Mouse (Mus musculus) adrenal gland, adult (tissue): ENCODE measurements at regions not wholly inside any gene's neighbourhood (a gene's known extent, or its start where the extent isn't known, plus 50 kb on each side); places are given as distances from the start of the nearest gene placed in this dataset.
A peak's percentile ranks its signal among the peaks of the same experiment; 100 is the strongest.

ENCODE experiments used
- DNase-seq, 2 experiments: peaks; one replicate each; pipeline ENCODE4 v3.0.0; 2022 to 2023; ENCODE audit warnings: low spot score in 1 of 2; ENCODE audit not compliant: inconsistent age in 2 of 2

- no peak for DNase-seq
These were observed 216.3 kb upstream of the Onecut1 start for GRCm38 (mm10) chr9:74645394-74645793.

DNA sequence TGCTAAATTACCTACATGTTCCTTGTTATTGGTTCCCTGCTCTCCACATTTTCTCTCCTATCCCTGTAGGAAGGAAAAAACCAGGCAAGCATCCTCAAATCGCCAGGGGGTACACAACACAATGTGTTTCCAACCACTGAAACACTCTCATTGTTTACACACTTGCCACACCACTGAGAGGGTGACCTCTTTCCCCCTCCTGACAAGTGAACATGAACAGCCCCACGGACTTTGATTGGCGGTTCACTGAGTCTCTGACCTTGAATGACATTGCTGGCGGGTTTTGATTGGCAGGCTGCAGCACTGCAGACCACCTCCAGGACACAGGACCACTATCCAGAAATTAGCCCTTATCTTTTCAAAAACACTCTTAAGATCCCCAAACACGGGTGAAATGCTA lies 211.7 kb upstream of the Onecut1 start:
- DNase-seq: no peak

GRCm38 (mm10) chr9:74655956-74656355 lies 205.8 kb upstream of the Onecut1 start:
- DNase-seq: no peak

DNA sequence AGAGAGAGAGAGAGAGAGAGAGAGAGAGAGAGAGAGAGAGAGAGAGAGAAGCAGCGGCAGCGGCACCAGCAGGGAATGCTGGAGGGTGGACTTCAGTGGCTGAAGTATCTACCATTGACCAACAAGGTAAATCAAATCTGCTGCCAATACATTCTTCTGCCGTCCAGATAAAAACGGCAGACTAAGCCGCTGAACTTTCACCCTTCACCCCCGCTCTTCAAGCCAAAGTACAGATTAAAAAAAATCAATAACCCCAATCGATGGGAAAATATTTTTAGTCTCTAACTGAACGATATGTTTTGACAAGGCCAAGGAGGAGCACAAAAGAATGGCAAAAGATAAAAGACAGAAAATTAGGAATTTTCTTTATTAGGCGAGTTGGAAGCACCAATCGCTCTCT lies 205.3 kb upstream of the Onecut1 start:
- no peak for DNase-seq

DNA sequence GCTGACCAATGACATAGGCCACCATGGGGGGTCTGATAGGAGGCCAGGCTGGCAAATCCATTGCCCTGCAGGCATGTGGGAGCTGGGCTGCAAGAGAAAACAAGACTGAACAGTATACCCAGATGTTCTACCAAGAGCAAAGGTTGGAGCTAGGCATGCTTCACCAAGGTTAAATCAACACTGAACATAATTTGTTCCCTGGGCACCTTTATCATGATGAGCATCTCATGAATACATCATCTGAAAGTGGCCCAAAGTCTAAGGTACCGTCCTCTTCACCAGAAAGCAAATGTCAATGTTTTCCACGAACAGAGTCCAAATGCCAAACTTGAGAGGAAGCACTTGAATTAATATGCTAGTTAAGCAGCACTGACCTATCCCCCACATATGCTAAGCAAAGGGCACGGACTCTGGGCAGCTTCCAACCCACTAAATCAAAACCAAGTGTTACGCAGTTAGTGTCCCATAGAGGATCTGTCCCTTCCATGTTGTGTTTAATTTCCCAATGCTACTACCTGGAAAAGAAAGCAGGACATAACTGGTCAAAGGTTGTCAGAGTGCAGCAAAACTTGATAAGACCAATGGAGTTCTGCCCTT lies 190.3 kb upstream of the Onecut1 start:
- DNase-seq: peak in 1 of 2 experiments; percentile 22

DNA sequence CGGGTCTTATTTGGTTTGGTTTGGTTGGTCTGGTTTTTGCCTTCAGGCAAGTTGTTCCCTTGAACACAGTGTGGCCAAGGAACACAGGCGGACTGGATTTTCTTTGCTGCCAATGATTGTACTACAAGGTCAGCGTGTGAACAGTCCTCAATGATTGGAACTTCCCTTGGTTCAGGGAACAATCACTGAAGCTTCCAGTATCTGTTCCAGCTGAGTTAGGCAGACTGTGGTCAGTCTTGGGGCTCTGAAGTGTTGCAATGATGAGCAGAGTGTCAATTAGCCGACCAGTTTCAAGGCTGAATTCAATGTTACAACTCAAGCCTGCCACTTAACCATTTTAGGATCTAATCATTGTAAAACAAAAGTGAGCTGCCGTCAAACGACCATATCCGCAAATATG lies 189.5 kb upstream of the Onecut1 start:
- DNase-seq: no peak

DNA sequence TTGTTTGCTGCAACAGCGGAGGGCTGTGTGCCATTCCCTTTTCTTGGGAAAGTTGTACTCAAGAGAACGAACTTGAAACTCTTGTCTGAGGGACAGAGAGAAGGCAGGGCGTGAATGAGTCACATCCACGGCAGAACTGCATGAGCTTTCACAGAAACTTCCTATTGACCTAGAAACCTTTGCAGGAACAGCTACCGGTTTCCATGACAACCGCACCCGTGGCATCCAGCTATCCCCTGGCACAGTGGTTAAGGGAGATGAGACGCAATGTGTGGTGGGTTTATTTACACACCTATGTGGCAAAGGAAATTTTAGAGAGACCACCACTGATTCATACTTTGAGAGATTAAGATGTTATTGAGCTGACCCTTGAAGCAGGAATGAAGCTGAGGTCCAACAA lies 163.5 kb upstream of the Onecut1 start:
- DNase-seq: no peak

GRCm38 (mm10) chr9:74705698-74706097 lies 156.0 kb upstream of the Onecut1 start:
- no peak for DNase-seq

DNA sequence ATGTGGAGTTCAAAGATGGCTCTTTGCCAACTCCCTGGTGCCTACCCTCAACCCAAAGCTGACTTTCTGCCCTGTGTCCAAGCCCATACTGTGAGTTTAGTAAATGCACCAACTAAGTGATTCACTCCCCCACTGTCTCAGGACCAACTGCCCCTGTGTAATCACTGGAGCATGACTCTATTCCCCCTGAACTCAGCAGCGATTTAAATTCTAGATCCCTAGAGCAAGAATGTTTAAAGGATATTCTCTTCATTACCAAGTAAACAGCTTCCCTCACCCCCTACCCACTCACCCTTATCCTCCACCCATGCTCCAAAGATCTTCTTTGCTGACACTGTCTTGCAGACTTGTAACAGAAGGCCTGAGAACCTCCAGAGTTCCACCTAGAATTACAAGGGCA lies 154.1 kb upstream of the Onecut1 start:
- DNase-seq: no peak

DNA sequence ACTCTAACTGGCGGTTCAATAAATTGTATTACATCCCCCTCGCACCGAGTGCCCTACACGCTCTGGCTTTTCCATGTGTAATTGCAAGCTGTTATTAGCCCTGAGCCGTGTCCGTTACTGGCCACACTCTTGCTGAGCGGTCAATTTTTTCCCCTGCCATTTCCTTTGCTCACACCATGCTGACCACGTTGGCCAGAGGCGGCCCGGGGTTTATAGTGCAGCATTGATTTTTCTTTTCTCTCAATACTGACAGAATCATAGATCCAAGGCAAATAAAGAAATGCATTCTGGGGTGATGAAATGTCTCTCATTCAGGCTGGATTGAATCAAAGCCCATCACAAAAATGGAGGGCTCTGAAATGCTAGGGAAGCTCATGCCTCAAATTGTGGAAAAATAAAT lies 150.0 kb upstream of the Onecut1 start:
- DNase-seq: no peak

- DNase-seq: no peak
These were observed 129.3 kb upstream of the Onecut1 start for GRCm38 (mm10) chr9:74732451-74732850.

DNA sequence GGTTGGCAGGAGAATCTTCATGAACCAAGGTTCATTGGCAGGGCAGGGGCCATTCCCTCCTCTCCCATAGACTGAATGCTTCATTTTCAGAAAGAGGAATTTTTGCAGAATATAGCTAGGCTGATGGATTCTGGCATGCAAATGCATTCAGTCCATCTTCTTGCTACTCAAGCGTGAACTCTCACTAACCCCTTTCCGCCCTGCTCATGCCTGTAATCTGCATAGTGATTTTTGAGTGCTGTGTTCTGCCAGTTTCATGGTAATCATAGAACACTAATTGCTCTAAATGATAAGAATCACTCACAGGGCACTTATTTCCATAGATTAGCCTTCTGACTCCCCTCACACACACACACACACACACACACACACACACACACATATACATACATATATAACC lies 119.8 kb upstream of the Onecut1 start:
- DNase-seq: no peak

GRCm38 (mm10) chr9:74747886-74748285 lies 113.8 kb upstream of the Onecut1 start:
- no peak for DNase-seq

GRCm38 (mm10) chr9:74758025-74758424 lies 103.7 kb upstream of the Onecut1 start:
- no peak for DNase-seq

DNA sequence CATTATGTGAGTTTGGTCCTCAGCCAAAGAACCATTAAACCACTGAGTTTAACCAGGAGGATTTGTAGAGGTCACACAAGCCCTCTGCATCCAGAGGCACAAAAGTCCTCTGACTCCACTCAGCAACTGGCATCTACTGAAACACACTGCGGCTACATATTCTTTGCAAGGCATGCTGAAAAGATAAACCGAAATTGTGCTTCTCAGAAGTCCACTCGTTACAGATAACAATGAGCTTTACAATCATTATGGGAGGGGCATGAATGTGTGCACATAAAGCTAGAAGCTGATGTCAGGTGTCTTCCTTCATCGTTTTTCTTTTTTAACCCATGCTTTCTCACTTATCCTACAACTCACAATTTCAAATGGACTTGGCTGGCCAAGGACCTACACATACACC lies 102.8 kb upstream of the Onecut1 start:
- DNase-seq: no peak

DNA sequence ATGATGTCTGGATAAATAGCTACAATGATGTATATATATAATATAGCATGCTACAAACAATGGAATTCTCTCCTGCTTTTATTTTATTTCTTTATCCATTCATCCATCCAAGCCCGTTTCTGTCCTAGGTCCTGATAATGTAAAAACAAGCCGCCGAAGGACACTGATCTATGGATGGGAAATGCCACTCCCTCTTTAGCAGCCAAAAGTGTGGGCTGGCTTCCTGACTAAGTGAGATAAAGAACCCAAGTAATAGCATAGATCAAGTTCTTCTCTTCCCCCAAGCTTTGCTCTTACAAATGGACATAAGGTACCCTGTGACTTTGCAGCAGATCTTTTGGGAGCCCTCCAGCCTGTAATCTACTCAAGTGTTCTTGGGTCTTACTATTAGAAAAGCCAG lies 81.3 kb upstream of the Onecut1 start:
- no peak for DNase-seq

- peak in 1 of 2 experiments; percentile 33 for DNase-seq
These were observed 68.3 kb upstream of the Onecut1 start for GRCm38 (mm10) chr9:74793394-74793793.

DNA sequence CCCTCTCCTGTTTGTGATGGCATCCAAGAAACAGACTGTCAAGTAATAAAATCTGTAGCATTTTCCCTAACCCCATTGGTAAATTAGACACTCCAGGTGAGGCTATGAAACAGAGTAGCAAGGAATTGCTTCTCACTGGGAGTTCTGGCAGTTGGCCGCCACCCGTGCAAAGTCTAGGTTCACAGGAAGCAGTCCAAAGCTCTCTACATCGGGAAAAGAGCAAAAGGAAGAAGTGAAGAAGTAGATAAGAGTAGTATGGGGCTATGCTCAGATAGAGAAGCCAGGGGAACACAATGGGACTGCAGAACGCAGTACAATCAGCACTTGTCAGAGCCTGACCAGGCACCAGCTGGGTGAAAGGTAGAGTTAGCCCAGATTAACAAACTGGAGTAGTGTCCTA lies 65.7 kb upstream of the Onecut1 start:
- no peak for DNase-seq

DNA sequence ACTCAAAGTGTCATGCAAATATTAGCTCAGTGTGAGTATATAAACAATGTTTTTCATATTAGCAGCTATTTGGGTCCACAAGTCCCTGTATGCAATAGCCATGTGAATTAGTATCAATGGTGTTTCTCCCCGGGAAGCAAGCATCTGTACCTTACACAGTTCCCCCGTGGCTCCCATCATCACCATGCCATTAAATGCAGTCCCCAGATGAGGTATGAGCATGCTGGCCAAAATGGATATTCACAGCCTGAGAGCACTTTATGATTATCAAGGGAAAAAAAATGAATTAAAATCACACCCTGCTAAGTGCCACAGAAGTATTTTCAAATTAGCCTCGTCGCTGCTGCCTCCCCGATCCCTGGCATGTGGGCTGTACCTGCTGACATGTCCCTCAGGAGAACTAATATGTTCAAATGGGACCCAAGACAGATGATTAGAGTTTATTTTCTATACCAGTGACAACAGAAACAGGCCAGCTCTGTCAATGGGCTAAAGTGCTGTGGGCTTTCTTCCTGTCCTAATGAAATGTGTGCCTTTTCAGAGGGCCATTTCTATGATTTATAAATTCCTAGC lies 64.4 kb upstream of the Onecut1 start:
- no peak for DNase-seq

- no peak for DNase-seq
These were observed 60.6 kb upstream of the Onecut1 start for GRCm38 (mm10) chr9:74801091-74801490.

- DNase-seq: no peak
These were observed 50.3 kb upstream of the Onecut1 start for GRCm38 (mm10) chr9:74811437-74811836.
